Mouse (Mus musculus): Measurements from ENCODE around the gene Gpr137c. TPM values are rescaled to one million over a fixed set of nuclear protein-coding genes. Genes with fewer than 3 reads are reported as not detected.

The Gpr137c gene
- 1.4 and 2.0 TPM in 2 replicates for polyA plus RNA-seq (2015; fragmentation: Nextera tagmentation; extraction: Ambion mirVana)

DNA sequence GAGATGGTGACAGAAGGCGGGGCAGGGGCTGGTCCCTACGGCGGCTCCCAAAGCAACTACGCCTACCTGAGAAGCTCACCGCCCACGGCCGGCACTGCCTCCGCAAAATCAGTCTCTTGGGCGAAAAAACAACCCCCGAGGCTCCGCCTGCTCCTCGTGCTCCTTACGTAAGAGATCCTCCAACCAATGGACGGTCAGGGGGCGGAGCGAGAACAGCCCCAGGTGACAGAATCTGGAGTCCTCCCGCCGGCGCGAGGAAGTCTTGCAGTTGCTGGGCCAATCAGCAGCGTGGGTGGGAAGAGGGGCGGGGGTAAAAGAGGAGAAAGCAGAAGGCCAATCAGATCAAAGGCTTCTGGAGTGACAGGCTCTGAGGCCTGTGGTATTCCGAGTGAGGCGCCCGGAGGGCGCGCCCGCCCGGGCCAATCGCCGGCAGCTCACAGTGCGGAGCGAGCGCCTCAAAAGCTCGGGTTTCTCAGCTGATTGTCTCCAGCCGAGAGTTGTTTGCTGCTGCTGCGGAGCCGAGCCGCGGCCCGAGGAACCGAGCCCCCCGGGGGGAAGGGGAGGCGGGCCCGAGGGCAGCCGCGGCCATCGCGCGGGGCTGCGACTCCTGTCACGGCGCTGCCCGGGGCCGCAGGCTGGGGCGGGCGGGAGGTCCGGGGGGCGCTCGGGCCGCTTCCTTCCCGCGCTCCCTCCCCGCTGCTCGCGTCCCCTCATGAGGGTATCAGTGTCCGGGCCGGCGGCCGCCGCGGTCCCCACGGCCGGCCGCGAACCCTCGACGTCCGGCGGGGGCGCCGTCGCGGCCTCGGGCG lies at the start of gene Gpr137c:
Gene Gpr137c (plus strand): TSS at position 437 of the 809 bp plus-strand sequence.
- Histone ChIP-seq H3K36me3 (ENCODE audit: control insufficient read depth, insufficient read depth) (no peaks in the 10 kb centered on the region), H3K4me2 (replicated peaks; ENCODE audit: low read depth) (peak within 1 kb of the TSS; percentile 100), H3K4me3 (ENCODE audit: low read depth, low read length) (peak within 1 kb of the TSS; percentile 76), H3K9ac (ENCODE audit: low read depth, low read length) (peak within 1 kb of the TSS; percentile 80), H3K4me1 (replicated peaks; ENCODE audit: control insufficient read depth, insufficient read depth, low read length) (no peaks in the 10 kb centered on the region), H3K9me3 (ENCODE audit: control insufficient read depth) (no peaks in the 10 kb centered on the region), H3K27me3 (replicated peaks; ENCODE audit: control insufficient read depth, insufficient read depth, low read length) (no peaks in the 10 kb centered on the region), H3K27ac (ENCODE audit: low read depth, low read length) (peak within 1 kb of the TSS; percentile 80)
- under 1% methylated on average over 77 of the region's 86 CpGs for WGBS
- no peak for TF ChIP-seq CTCF (IDR thresholded peaks at IDR 0.05; ENCODE audit: low read depth)
- ATAC-seq: peak; percentile 99

DNA sequence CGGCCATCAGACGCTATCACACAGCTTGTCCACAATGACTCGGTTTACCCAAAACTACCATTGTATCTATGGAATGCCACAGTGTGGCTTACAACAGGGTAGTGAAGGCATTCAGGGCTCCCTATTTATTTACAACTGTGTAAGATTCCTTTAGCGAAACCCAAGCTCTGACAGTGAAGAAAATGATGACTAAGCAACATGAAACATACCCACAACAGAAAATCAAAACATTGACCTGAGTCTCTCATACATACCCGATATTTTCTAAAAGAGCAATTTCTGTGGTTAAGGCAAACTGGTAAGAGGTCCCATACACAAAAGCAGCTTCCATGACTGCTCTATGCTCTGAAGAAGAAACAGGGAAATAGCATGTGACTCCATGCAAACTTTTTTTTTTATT lies 47.3 kb upstream of the Gpr137c start:
- Histone ChIP-seq H3K9me3 (ENCODE audit: control insufficient read depth) (no peaks in the 10 kb centered on the region), H3K27me3 (replicated peaks; ENCODE audit: control insufficient read depth, insufficient read depth, low read length) (no peaks in the 10 kb centered on the region), H3K4me2 (replicated peaks; ENCODE audit: low read depth) (no peak overlapping the region), H3K9ac (ENCODE audit: low read depth, low read length) (no peak overlapping the region), H3K4me1 (replicated peaks; ENCODE audit: control insufficient read depth, insufficient read depth, low read length) (no peaks in the 10 kb centered on the region), H3K4me3 (ENCODE audit: low read depth, low read length) (no peak overlapping the region), H3K27ac (ENCODE audit: low read depth, low read length) (no peak overlapping the region), H3K36me3 (ENCODE audit: control insufficient read depth, insufficient read depth) (no peaks in the 10 kb centered on the region)
- WGBS: 97% methylated on average over 5 of the region's 5 CpGs
- no peak for TF ChIP-seq CTCF (IDR thresholded peaks at IDR 0.05; ENCODE audit: low read depth)
- no peak for ATAC-seq

DNA sequence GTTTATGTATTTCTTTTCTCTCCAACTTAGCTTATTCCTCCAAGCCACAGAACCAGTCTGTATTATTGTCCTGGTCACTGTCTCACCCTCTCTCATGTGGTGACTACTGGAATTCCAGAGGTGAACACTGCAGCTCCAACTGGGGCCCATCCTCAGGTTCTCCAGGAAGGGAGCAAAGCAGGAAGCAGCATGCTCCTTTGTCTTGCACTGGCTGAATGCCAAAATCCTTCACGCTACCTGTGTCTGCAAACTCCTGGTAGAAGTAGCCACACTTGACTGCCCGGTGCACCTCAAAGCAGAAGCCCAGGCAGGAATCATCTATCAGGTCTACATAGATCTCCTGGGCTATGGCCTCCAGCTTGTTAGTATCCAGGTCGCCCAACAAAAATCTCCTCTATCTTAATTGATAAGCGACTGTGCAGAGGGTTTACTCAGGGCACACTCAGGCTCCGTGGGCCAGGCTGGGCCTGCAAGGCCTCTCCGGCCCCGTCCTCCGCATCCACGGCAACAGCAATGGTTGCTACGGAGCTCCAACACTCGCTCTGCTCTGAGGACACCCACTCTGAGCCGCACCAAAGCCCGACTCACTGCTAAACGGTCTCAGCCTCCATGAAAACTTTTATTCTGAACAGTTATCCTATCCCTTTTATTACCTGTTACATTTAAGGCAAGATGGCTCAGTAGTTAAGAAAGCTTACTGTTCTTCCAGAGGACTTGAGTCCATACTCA lies 44.3 kb upstream of the Gpr137c start:
- Histone ChIP-seq H3K36me3 (ENCODE audit: control insufficient read depth, insufficient read depth) (no peaks in the 10 kb centered on the region), H3K27ac (ENCODE audit: low read depth, low read length) (no peak overlapping the region), H3K9ac (ENCODE audit: low read depth, low read length) (no peak overlapping the region), H3K4me1 (replicated peaks; ENCODE audit: control insufficient read depth, insufficient read depth, low read length) (no peaks in the 10 kb centered on the region), H3K4me2 (replicated peaks; ENCODE audit: low read depth) (no peak overlapping the region), H3K4me3 (ENCODE audit: low read depth, low read length) (no peak overlapping the region), H3K27me3 (replicated peaks; ENCODE audit: control insufficient read depth, insufficient read depth, low read length) (no peaks in the 10 kb centered on the region), H3K9me3 (ENCODE audit: control insufficient read depth) (no peaks in the 10 kb centered on the region)
- 54% methylated on average over 14 of the region's 14 CpGs for WGBS
- ATAC-seq: peak; percentile 59
- TF ChIP-seq CTCF (IDR thresholded peaks at IDR 0.05; ENCODE audit: low read depth): no peak

DNA sequence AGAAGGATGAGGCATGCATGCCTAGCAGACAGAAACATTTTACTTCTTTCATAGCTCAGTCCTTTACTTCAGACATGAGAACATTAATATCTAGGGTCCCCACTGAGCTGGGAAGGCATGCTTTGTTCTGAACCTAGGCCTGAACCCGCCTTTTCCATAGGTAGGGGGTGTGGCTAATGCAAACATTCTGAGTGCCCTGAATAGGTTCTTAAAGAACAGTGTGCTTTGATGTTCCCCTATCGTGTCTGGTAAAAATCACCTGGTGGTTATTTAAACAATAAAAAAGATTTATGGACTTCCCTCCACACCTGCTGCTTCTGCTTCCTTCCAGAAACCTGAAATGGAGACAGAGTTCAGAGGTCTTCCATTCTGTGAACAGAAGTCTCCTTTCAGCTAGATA lies 40.3 kb upstream of the Gpr137c start:
- H3K9ac ChIP-seq (ENCODE audit: low read depth, low read length): no peak overlapping the region
- no peak for TF ChIP-seq CTCF (IDR thresholded peaks at IDR 0.05; ENCODE audit: low read depth)
- no peak overlapping the region for H3K4me3 ChIP-seq (ENCODE audit: low read depth, low read length)
- H3K4me2 ChIP-seq (replicated peaks; ENCODE audit: low read depth): no peak overlapping the region
- no peaks in the 10 kb centered on the region for H3K9me3 ChIP-seq (ENCODE audit: control insufficient read depth)
- H3K27me3 ChIP-seq (replicated peaks; ENCODE audit: control insufficient read depth, insufficient read depth, low read length): no peaks in the 10 kb centered on the region
- H3K4me1 ChIP-seq (replicated peaks; ENCODE audit: control insufficient read depth, insufficient read depth, low read length): no peaks in the 10 kb centered on the region
- no peak overlapping the region for H3K27ac ChIP-seq (ENCODE audit: low read depth, low read length)
- 14% methylated on average over 2 of the region's 2 CpGs for WGBS
- ATAC-seq: peak; percentile 85
- H3K36me3 ChIP-seq (ENCODE audit: control insufficient read depth, insufficient read depth): no peaks in the 10 kb centered on the region

DNA sequence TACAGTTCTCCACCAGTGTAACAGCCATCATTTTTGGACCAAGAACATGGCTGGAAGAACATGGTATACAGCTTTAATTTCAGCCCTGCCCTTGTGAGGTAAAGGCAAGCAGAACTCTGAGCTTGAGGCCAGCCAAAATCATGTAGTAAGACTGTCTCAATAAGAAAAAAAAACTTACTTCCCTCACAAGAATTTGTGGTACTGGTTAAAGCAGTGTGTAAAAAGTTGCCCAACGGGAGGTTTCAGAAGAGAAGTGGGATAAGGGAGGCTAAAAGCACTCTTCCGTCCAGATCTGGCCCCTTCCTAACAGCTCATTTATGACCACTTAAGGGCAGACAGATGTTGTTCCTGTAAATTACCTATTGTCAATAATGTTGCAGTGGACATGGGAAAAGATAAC lies 39.9 kb upstream of the Gpr137c start:
- TF ChIP-seq CTCF (IDR thresholded peaks at IDR 0.05; ENCODE audit: low read depth): no peak
- Histone ChIP-seq H3K27ac (ENCODE audit: low read depth, low read length) (no peak overlapping the region), H3K27me3 (replicated peaks; ENCODE audit: control insufficient read depth, insufficient read depth, low read length) (no peaks in the 10 kb centered on the region), H3K4me1 (replicated peaks; ENCODE audit: control insufficient read depth, insufficient read depth, low read length) (no peaks in the 10 kb centered on the region), H3K4me3 (ENCODE audit: low read depth, low read length) (no peak overlapping the region), H3K36me3 (ENCODE audit: control insufficient read depth, insufficient read depth) (no peaks in the 10 kb centered on the region), H3K9me3 (ENCODE audit: control insufficient read depth) (no peaks in the 10 kb centered on the region), H3K4me2 (replicated peaks; ENCODE audit: low read depth) (no peak overlapping the region), H3K9ac (ENCODE audit: low read depth, low read length) (no peak overlapping the region)
- 45% methylated on average over 2 of the region's 2 CpGs for WGBS
- 0 out of 2 replicates have a peak, but pooled peaks have one; percentile 3 for ATAC-seq

DNA sequence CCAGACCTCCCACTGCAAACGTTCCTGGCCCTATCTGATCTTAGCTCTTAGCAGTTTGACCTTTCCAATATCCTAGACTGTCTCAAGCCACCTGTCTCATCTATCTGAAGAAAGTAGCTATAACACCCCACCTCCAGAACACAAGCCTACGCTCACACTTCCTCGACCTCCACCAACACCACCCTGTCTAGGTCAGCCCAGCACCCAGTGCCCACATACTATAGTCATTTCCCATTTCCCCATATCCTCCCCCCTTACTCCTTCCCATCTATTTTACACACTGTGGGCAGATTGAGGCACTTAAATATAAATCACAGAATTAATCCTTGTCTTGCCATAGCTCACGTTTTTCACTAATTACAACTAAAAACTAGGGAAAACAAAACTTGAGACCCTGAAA lies 37.9 kb upstream of the Gpr137c start:
- no peaks in the 10 kb centered on the region for H3K9me3 ChIP-seq (ENCODE audit: control insufficient read depth)
- no peaks in the 10 kb centered on the region for H3K4me1 ChIP-seq (replicated peaks; ENCODE audit: control insufficient read depth, insufficient read depth, low read length)
- no peaks in the 10 kb centered on the region for H3K36me3 ChIP-seq (ENCODE audit: control insufficient read depth, insufficient read depth)
- no peak overlapping the region for H3K27ac ChIP-seq (ENCODE audit: low read depth, low read length)
- no peak for TF ChIP-seq CTCF (IDR thresholded peaks at IDR 0.05; ENCODE audit: low read depth)
- H3K9ac ChIP-seq (ENCODE audit: low read depth, low read length): no peak overlapping the region
- 73% methylated on average over 4 of the region's 4 CpGs for WGBS
- no peaks in the 10 kb centered on the region for H3K27me3 ChIP-seq (replicated peaks; ENCODE audit: control insufficient read depth, insufficient read depth, low read length)
- no peak overlapping the region for H3K4me3 ChIP-seq (ENCODE audit: low read depth, low read length)
- H3K4me2 ChIP-seq (replicated peaks; ENCODE audit: low read depth): no peak overlapping the region
- ATAC-seq: no peak
